Mouse (Mus musculus): Measurements from ENCODE around the gene Gm49601.

- TF ChIP-seq CTCF (IDR thresholded peaks at IDR 0.05; ENCODE audit: low read depth, low read length) (peak; percentile 80), TAL1 (conservative IDR thresholded peaks at IDR 0.05; ENCODE audit: low read depth, low read length) (no peak), GATA1 (IDR thresholded peaks at IDR 0.05; ENCODE audit: borderline replicate concordance, low read length) (no peak), GATA2 (IDR thresholded peaks at IDR 0.05; ENCODE audit: borderline replicate concordance, low read depth, low read length) (no peak)
Observed at GRCm38 (mm10) chr16:18617370-18618065, 8.7 kb downstream of the Gm49601 start.

Measured in G1E (cell line).